Mouse (Mus musculus) bone marrow macrophage, adult 2 months (primary cell): ENCODE results near the gene C1ql4.

Source experiments
- CTCF ChIP-seq: IDR thresholded peaks from 2 replicates; pipeline ENCODE4 v1.5.1; 2012; ENCODE audit warnings: low read depth, mild to moderate bottlenecking, low read length, moderate library complexity
- POLR2A ChIP-seq: IDR thresholded peaks from 2 replicates; pipeline ENCODE4 v1.6.1; 2012; ENCODE audit warnings: mild to moderate bottlenecking, low read depth, low read length, borderline replicate concordance

DNA sequence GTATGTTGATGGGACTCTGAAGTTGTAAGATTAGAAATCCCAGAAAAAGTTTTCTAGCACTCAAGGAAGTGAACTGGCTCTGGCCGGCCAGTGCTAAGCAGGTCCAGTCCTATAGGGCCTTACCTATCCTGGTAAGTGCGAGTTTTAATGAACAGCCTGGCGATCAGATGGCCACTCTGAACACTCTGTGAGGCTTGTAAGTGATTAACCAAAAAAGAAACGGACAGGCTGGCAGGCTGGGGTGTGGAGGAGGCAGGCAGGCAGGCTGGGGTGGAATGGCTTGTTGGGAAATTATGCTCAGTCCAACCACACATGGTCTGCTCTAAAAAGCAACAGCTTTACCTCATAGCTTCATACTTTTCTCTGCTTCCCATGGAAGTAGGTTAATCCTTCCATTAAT is 52.2 kb downstream of the C1ql4 start:
- TF ChIP-seq CTCF = no peak
- no peak for TF ChIP-seq POLR2A
